Mouse (Mus musculus) kidney, adult 2 months (tissue): ENCODE results near the gene Dlg2.

Experiments
- CTCF ChIP-seq: fragments of 200-500 bp; conservative IDR thresholded peaks from 2 replicates; pipeline ENCODE4 v1.5.1; 2011; ENCODE audit warnings: low read depth, mild to moderate bottlenecking, control low read depth, low read length, moderate library complexity, mixed read lengths; ENCODE audit not compliant: insufficient read depth, insufficient read length
- POLR2A ChIP-seq: fragments of 200-500 bp; IDR thresholded peaks from one replicate; pipeline ENCODE4 v1.6.1; 2011; ENCODE audit warnings: low read depth, low read length, control low read depth

- no peak for TF ChIP-seq POLR2A
- no peak for TF ChIP-seq CTCF
These were observed 1887.3 kb downstream of the Dlg2 start for GRCm38 (mm10) chr7:92363800-92364199.
